Mouse (Mus musculus): ENCODE results near the gene Cfap46. TPM values are rescaled to one million over a fixed set of nuclear protein-coding genes. Genes with fewer than 3 reads are reported as not detected.

Cfap46 gene
- polyA plus RNA-seq, 1 experiment: 0.11 TPM

DNA sequence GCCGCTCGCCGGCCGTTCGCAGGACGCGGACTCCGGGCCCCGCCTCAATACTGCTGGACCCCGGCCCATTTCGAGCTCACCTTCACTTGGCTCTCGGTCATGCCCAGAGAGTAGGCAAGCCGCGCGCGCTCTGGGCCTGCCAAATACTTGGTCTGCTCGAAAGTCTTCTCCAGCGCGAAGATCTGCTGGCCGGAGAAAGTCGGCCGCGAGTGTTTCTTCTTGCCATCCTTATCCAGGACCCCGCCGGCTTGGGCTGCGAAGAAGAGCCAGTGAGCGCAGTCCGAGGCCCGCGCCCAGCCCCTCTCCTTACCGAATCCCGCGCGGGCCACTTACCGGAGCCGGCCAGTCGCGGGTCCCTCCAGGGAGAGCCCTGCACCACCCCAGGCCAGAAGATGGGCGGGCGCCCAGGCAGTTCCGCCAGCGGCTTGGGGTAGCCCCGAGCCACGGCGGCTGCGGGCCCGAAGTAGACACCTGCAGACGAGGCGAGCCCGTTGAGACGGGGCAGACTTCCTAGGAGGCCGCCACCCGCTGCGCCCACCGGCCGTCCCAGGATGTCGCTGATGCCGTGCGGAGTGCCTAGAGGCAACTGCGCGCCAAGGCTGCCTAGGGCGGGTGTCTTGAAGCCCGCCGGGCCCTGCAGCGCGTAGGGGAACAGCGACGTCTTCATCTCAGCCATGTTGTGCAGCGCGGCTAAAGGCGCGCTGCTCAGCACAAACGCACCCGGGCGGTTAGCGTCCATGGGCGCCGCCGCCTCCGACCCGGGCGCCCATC lies 101.6 kb downstream of the Cfap46 start:
- DNase-seq (ENCODE audit: low read depth in 1 of 2, low spot score in 2 of 2): no peak
- peaks cover 22% of the 10 kb centered on the region for H3K27me3 ChIP-seq (ENCODE audit: control insufficient read depth, insufficient read depth, low read length)
- no peak for TF ChIP-seq CTCF (IDR thresholded peaks at IDR 0.05; ENCODE audit: extremely low read depth, insufficient read depth, insufficient read length, insufficient replicate concordance)
- no peak for TF ChIP-seq POLR2A (IDR thresholded peaks at IDR 0.05; ENCODE audit: low read depth, low read length)
- peaks cover 2% of the 10 kb centered on the region; the same call in 1 of the 2 replicates for H3K4me1 ChIP-seq (ENCODE audit: control insufficient read depth, insufficient read depth, insufficient read length)
- H3K36me3 ChIP-seq (ENCODE audit: control insufficient read depth, insufficient read depth, low read length): peaks cover 16% of the 10 kb centered on the region
- H3K27ac ChIP-seq (ENCODE audit: insufficient read depth, low read length): no peak overlapping the region
- no peak overlapping the region for H3K4me3 ChIP-seq (ENCODE audit: extremely low read depth, insufficient read depth, insufficient read length)
- 4% methylated on average over 82 of the region's 82 CpGs for WGBS

DNA sequence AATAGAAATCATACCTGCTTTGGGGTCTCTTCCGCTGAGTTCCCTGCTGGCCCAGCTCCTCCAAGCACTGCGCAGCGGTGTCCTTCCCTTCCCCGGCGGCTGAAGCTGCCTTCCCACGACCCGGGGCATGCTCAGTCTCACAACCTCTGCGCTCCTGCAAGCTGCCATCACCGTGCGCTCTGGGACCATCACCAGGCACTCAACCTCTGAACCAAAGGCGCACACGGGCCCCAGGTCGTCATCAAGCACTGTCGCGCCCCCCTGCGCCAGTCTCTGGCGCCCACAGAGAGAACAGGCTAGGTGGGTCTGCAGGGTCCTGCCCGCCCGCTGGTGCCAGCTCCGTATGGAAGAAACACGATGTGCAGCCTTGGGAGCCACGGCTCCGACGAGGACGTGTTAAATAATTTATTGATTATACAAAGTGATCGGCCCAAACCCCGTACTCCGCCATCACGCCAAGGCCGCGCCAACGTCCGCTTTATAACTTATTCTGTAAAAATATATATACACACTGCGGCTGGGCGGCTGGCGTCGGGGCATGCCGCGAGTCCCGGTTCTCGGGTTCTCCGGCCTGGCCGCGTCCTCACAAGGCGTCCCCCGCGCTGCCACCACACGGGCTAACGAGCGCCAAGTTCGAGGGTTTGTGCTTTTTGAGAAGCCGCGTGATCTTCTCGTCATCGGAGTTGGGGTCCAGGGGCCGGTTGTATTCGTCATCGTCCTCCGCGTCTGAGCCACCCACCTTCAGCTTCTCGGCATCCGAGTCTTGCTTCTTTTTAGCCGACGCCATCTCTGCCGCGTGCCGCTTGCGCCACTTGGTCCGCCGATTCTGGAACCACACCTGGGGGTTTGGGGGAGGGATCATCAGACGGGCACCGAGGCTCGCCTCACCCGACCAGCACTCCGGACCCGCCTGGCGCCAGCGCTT lies 102.5 kb downstream of the Cfap46 start:
- TF ChIP-seq CTCF (IDR thresholded peaks at IDR 0.05; ENCODE audit: extremely low read depth, insufficient read depth, insufficient read length, insufficient replicate concordance) (no peak), POLR2A (IDR thresholded peaks at IDR 0.05; ENCODE audit: low read depth, low read length) (no peak)
- no peak for DNase-seq (ENCODE audit: low read depth in 1 of 2, low spot score in 2 of 2)
- Histone ChIP-seq H3K27me3 (ENCODE audit: control insufficient read depth, insufficient read depth, low read length) (peaks cover 20% of the 10 kb centered on the region), H3K36me3 (ENCODE audit: control insufficient read depth, insufficient read depth, low read length) (peaks cover 20% of the 10 kb centered on the region), H3K27ac (ENCODE audit: insufficient read depth, low read length) (no peak overlapping the region), H3K4me1 (ENCODE audit: control insufficient read depth, insufficient read depth, insufficient read length) (peaks cover 2% of the 10 kb centered on the region; the same call in 1 of the 2 replicates), H3K4me3 (ENCODE audit: extremely low read depth, insufficient read depth, insufficient read length) (no peak overlapping the region)
- 10% methylated on average over 78 of the region's 78 CpGs for WGBS

DNA sequence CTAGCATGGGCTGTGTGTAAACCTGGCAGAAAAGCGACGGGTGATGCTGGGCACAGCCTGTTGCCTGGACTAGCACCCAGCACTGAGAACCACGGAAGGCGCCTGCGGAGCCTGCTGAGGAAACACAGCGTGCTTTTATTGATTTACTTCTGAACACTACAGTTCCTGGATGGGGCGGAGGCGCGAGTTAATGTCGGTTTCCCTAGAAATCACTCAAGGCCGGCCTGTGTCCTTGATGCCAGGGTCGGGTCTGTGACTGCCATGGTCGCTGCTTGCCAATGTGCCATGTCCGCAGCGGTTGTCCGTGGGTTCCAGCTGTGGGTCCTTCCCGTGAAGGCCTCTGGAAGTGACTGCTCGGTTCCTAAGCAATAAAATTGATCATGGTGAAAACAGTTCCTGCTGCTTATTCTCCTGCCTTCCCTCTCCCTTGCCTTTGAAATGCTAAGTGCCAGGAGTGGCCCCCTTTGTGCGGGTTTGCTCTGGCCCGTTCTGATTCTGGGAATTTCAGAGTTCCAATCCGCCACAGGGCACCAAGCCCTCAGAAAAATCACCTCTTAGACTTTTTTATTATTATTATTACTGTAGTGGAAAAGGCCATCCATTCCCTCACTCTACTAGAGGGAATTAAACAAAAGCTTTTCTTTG lies 104.2 kb downstream of the Cfap46 start:
- Histone ChIP-seq H3K4me3 (ENCODE audit: extremely low read depth, insufficient read depth, insufficient read length) (no peak overlapping the region), H3K36me3 (ENCODE audit: control insufficient read depth, insufficient read depth, low read length) (peaks cover 26% of the 10 kb centered on the region), H3K4me1 (ENCODE audit: control insufficient read depth, insufficient read depth, insufficient read length) (peaks cover 2% of the 10 kb centered on the region; the same call in 1 of the 2 replicates), H3K27me3 (ENCODE audit: control insufficient read depth, insufficient read depth, low read length) (peaks cover 16% of the 10 kb centered on the region), H3K27ac (ENCODE audit: insufficient read depth, low read length) (no peak overlapping the region)
- TF ChIP-seq POLR2A (IDR thresholded peaks at IDR 0.05; ENCODE audit: low read depth, low read length) (no peak), CTCF (IDR thresholded peaks at IDR 0.05; ENCODE audit: extremely low read depth, insufficient read depth, insufficient read length, insufficient replicate concordance) (no peak)
- DNase-seq (ENCODE audit: low read depth in 1 of 2, low spot score in 2 of 2): no peak
- 90% methylated on average over 21 of the region's 21 CpGs for WGBS

DNA sequence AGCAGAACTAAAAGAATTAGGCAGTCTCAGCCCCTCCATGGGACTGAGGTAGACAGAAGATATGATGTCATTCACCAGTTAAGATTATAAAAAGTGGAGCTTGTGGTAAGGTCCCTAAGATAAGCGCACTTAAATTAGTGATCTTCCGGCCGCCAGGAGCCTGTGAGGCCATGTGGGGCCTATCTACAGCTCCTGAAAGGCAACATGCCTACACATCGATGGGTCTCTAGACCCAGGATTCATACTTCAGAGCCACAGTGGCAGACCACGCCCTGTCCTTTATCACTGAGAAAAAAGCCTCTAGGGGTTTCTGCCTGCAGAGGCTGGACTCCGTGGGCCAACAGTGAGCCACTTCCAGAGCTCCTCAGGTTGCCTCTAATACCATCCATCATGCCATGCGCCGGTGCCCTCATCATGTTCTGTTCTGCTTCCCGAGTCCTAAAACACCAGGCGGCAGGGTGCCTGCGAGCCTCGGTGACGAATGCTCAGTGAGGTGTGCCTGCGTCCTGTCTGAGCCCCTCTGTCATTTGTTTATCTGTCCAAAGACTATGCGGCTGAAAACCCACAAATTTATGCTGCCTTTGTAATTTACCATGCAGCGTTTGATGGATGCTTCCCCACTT lies 107.4 kb downstream of the Cfap46 start:
- peaks cover 27% of the 10 kb centered on the region for H3K36me3 ChIP-seq (ENCODE audit: control insufficient read depth, insufficient read depth, low read length)
- H3K4me3 ChIP-seq (ENCODE audit: extremely low read depth, insufficient read depth, insufficient read length): no peak overlapping the region
- no peak for TF ChIP-seq CTCF (IDR thresholded peaks at IDR 0.05; ENCODE audit: extremely low read depth, insufficient read depth, insufficient read length, insufficient replicate concordance)
- TF ChIP-seq POLR2A (IDR thresholded peaks at IDR 0.05; ENCODE audit: low read depth, low read length): no peak
- no peaks in the 10 kb centered on the region for H3K4me1 ChIP-seq (ENCODE audit: control insufficient read depth, insufficient read depth, insufficient read length)
- no peak for DNase-seq (ENCODE audit: low read depth in 1 of 2, low spot score in 2 of 2)
- 89% methylated on average over 16 of the region's 16 CpGs for WGBS
- no peak overlapping the region for H3K27ac ChIP-seq (ENCODE audit: insufficient read depth, low read length)
- H3K27me3 ChIP-seq (ENCODE audit: control insufficient read depth, insufficient read depth, low read length): no peaks in the 10 kb centered on the region; the same call in 1 of the 2 replicates

DNA sequence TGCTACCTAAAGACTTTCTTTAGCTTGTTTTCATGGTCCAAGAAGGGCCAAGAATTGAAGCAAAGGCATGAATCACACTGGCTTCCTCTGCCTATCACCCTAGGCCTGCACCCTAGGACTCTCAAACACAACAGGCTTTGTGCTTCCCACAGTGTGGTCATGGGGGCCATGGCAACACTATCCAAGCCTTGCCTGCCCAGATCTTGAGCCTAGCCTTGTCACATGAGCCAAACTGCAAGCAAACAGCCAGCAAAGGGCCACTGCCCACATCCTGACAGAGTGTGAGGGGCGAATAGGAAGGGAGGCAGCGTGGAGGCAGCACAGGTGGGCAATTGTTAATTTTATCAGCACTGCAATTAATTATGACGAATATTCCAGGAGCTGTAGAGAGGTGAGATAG lies 111.0 kb downstream of the Cfap46 start:
- H3K36me3 ChIP-seq (ENCODE audit: control insufficient read depth, insufficient read depth, low read length): peaks cover 16% of the 10 kb centered on the region

DNA sequence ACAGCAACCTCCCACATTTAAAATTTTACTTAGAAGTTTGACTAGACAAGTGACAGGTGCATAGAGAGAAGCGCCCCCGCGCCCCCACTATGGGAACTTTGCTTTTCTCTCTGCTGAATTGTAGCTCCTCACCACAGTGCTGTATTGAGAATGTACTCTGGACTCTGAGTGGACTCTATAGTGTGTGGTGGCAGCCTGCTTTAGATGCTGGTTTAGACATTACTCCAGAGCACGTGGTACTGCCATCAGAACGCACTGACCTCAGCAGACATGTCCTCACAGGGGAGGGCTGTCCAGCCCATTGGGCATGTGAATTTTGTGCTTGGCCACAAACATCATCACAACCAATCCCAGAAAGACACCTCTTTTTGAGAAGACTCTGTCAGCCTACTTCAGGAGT lies 112.8 kb downstream of the Cfap46 start:
- no peak for DNase-seq (ENCODE audit: low read depth in 1 of 2, low spot score in 2 of 2)
- Histone ChIP-seq H3K36me3 (ENCODE audit: control insufficient read depth, insufficient read depth, low read length) (peaks cover 8% of the 10 kb centered on the region), H3K27ac (ENCODE audit: insufficient read depth, low read length) (no peak overlapping the region), H3K4me3 (ENCODE audit: extremely low read depth, insufficient read depth, insufficient read length) (no peak overlapping the region), H3K4me1 (ENCODE audit: control insufficient read depth, insufficient read depth, insufficient read length) (no peaks in the 10 kb centered on the region), H3K27me3 (ENCODE audit: control insufficient read depth, insufficient read depth, low read length) (no peaks in the 10 kb centered on the region)
- TF ChIP-seq POLR2A (IDR thresholded peaks at IDR 0.05; ENCODE audit: low read depth, low read length) (no peak), CTCF (IDR thresholded peaks at IDR 0.05; ENCODE audit: extremely low read depth, insufficient read depth, insufficient read length, insufficient replicate concordance) (no peak)
- WGBS: 94% methylated on average over 5 of the region's 5 CpGs

More for the DNA sequence above, 111.0 kb downstream of the Cfap46 start:
- DNase-seq (ENCODE audit: low read depth in 1 of 2, low spot score in 2 of 2): no peak
- TF ChIP-seq CTCF (IDR thresholded peaks at IDR 0.05; ENCODE audit: extremely low read depth, insufficient read depth, insufficient read length, insufficient replicate concordance) (no peak), POLR2A (IDR thresholded peaks at IDR 0.05; ENCODE audit: low read depth, low read length) (no peak)
- Histone ChIP-seq H3K27ac (ENCODE audit: insufficient read depth, low read length) (no peak overlapping the region), H3K27me3 (ENCODE audit: control insufficient read depth, insufficient read depth, low read length) (no peaks in the 10 kb centered on the region), H3K4me1 (ENCODE audit: control insufficient read depth, insufficient read depth, insufficient read length) (no peaks in the 10 kb centered on the region), H3K4me3 (ENCODE audit: extremely low read depth, insufficient read depth, insufficient read length) (no peak overlapping the region)
- 65% methylated on average over 3 of the region's 3 CpGs for WGBS
